Mouse (Mus musculus) liver, postnatal 0 days (tissue): ENCODE data around the gene Atg2b. TPM values are rescaled to one million over a fixed set of nuclear protein-coding genes. Genes with fewer than 3 reads are reported as not detected.

Experiments used
- ATAC-seq: fragments of 200-750 bp; cut with Nextera tagmentation; 2 replicates; pipeline ENCODE4 v1.8.0; 2017; ENCODE audit warnings: mild to moderate bottlenecking, moderate library complexity
- DNase-seq: peaks from one replicate; pipeline ENCODE4 v3.0.0-alpha.2; 2016
- H3K27ac ChIP-seq: fragments of 300-500 bp; sonication (generic); 2 replicates; pipeline ENCODE4 v1.5.1; 2014; ENCODE audit warnings: antibody characterized with exemption, moderate library complexity, mild to moderate bottlenecking, low read depth
- H3K27me3 ChIP-seq: fragments of 300-500 bp; sonication (generic); 2 replicates; pipeline ENCODE4 v1.6.1; 2014; ENCODE audit warnings: low read length, control low read depth, mixed read lengths; ENCODE audit not compliant: insufficient read depth
- H3K36me3 ChIP-seq: fragments of 300-500 bp; sonication (generic); replicated peaks from 2 replicates; pipeline ENCODE4 v1.6.1; 2014; ENCODE audit warnings: mild to moderate bottlenecking, control low read depth, low read length, moderate library complexity, mixed read lengths; ENCODE audit not compliant: insufficient read depth
- H3K4me1 ChIP-seq: fragments of 300-500 bp; sonication (generic); 2 replicates; pipeline ENCODE4 v1.6.1; 2014; ENCODE audit warnings: antibody characterized with exemption, mild to moderate bottlenecking, control low read depth; ENCODE audit not compliant: insufficient read depth
- H3K4me2 ChIP-seq: fragments of 300-500 bp; sonication (generic); 2 replicates; pipeline ENCODE4 v1.6.1; 2014; ENCODE audit warnings: low read depth, mild to moderate bottlenecking, low read length, moderate library complexity, mixed read lengths
- H3K4me3 ChIP-seq: fragments of 300-500 bp; sonication (generic); 2 replicates; pipeline ENCODE4 v1.5.1; 2014; ENCODE audit warnings: low read depth, low read length
- H3K9ac ChIP-seq: fragments of 300-500 bp; sonication (generic); replicated peaks from 2 replicates; pipeline ENCODE4 v1.6.1; 2014; ENCODE audit warnings: mild to moderate bottlenecking, moderate library complexity
- H3K9me3 ChIP-seq: fragments of 300-500 bp; sonication (generic); 2 replicates; pipeline ENCODE4 v1.6.1; 2016; ENCODE audit warnings: mild to moderate bottlenecking, control low read depth, low read length, mixed read lengths
- CTCF ChIP-seq: sonication (generic); IDR thresholded peaks from 2 replicates; pipeline ENCODE4 v1.5.1; 2016; ENCODE audit warnings: antibody characterized with exemption, low read depth
- EP300 ChIP-seq: IDR thresholded peaks from 2 replicates; pipeline ENCODE4 v1.6.1; 2016; ENCODE audit warnings: antibody characterized with exemption, low read depth, mild to moderate bottlenecking
- WGBS: fragments of 180-500 bp; shearing (Covaris S2); extraction: QIAGEN DNeasy Blood & Tissue Kit; methylation state at CpG from one replicate; pipeline ENCODE4 v1.1.7; 2014; ENCODE audit not compliant: insufficient replicate concordance; 5-methylcytosine and 5-hydroxymethylcytosine counted together
- polyA plus RNA-seq: library from polyadenylated mRNA; unstranded; fragments of >200 nt; fragmentation: Nextera tagmentation; extraction: Ambion mirVana; gene quantifications from 2 replicates; pipeline ENCODE4 v1.2.1, GENCODE M21; 2015

Gene Atg2b
- polyA plus RNA-seq, 1 experiment from 2014 or later = 4.0 TPM

- H3K4me2 ChIP-seq = no peak overlapping the region
- no peak for TF ChIP-seq EP300
- no peak overlapping the region for H3K9ac ChIP-seq
- peaks cover 72% of the 10 kb centered on the region for H3K36me3 ChIP-seq
- 85% methylated on average over 7 of the region's 7 CpGs for WGBS
- no peaks in the 10 kb centered on the region for H3K9me3 ChIP-seq
- ATAC-seq (no peak), DNase-seq (no peak)
- H3K27me3 ChIP-seq = no peaks in the 10 kb centered on the region
- no peak overlapping the region for H3K4me3 ChIP-seq
- no peaks in the 10 kb centered on the region for H3K4me1 ChIP-seq
- no peak overlapping the region for H3K27ac ChIP-seq
These were observed 63.0 kb downstream of the Atg2b start for GRCm38 (mm10) chr12:105622048-105622447.

- 90% methylated on average over 10 of the region's 10 CpGs for WGBS
- Histone ChIP-seq H3K4me3 (no peak overlapping the region), H3K9ac (no peak overlapping the region), H3K4me1 (no peaks in the 10 kb centered on the region), H3K4me2 (no peak overlapping the region), H3K9me3 (no peaks in the 10 kb centered on the region), H3K27me3 (no peaks in the 10 kb centered on the region), H3K27ac (no peak overlapping the region), H3K36me3 (peaks cover 25% of the 10 kb centered on the region)
- ATAC-seq = no peak
- no peak for DNase-seq
- no peak for TF ChIP-seq CTCF
- no peak for TF ChIP-seq EP300
These were observed 71.5 kb downstream of the Atg2b start for GRCm38 (mm10) chr12:105613559-105613958.

GRCm38 (mm10) chr12:105611748-105612147 is 73.3 kb downstream of the Atg2b start:
- ATAC-seq = no peak
- DNase-seq = peak; percentile 72

GRCm38 (mm10) chr12:105611045-105611444 is 74.0 kb downstream of the Atg2b start:
- TF ChIP-seq EP300 (no peak), CTCF (no peak)
- Histone ChIP-seq H3K36me3 (peaks cover 8% of the 10 kb centered on the region; the same call in 1 of the 2 replicates), H3K27me3 (no peaks in the 10 kb centered on the region), H3K4me3 (no peak overlapping the region), H3K9ac (no peak overlapping the region), H3K27ac (no peak overlapping the region), H3K9me3 (no peaks in the 10 kb centered on the region), H3K4me2 (no peak overlapping the region), H3K4me1 (no peaks in the 10 kb centered on the region)
- ATAC-seq = no peak
- no peak for DNase-seq
- 69% methylated on average over 2 of the region's 2 CpGs for WGBS

More at GRCm38 (mm10) chr12:105611748-105612147, 73.3 kb downstream of the Atg2b start:
- Histone ChIP-seq H3K4me1 (no peaks in the 10 kb centered on the region), H3K27ac (no peak overlapping the region), H3K9ac (no peak overlapping the region), H3K36me3 (peaks cover 15% of the 10 kb centered on the region; the same call in 1 of the 2 replicates), H3K27me3 (no peaks in the 10 kb centered on the region), H3K4me2 (no peak overlapping the region), H3K4me3 (no peak overlapping the region), H3K9me3 (no peaks in the 10 kb centered on the region)
- 31% methylated on average over 7 of the region's 7 CpGs for WGBS
- TF ChIP-seq CTCF (peak; percentile 74), EP300 (no peak)

- ATAC-seq (no peak), DNase-seq (no peak)
- Histone ChIP-seq H3K4me2 (no peak overlapping the region), H3K27me3 (no peaks in the 10 kb centered on the region), H3K9ac (no peak overlapping the region), H3K27ac (no peak overlapping the region), H3K36me3 (no peaks in the 10 kb centered on the region), H3K4me1 (no peaks in the 10 kb centered on the region), H3K9me3 (no peaks in the 10 kb centered on the region), H3K4me3 (no peak overlapping the region)
- 64% methylated on average over 4 of the region's 4 CpGs for WGBS
- TF ChIP-seq EP300 (no peak), CTCF (no peak)
These were observed 78.1 kb downstream of the Atg2b start for GRCm38 (mm10) chr12:105606881-105607280.

- H3K36me3 ChIP-seq = no peaks in the 10 kb centered on the region
- TF ChIP-seq EP300 (no peak), CTCF (no peak)
- no peaks in the 10 kb centered on the region for H3K4me1 ChIP-seq
- H3K9ac ChIP-seq = no peak overlapping the region
- H3K4me3 ChIP-seq = no peak overlapping the region
- H3K4me2 ChIP-seq = no peak overlapping the region
- 70% methylated on average over 8 of the region's 8 CpGs for WGBS
- no peaks in the 10 kb centered on the region for H3K9me3 ChIP-seq
- DNase-seq (no peak), ATAC-seq (no peak)
- no peaks in the 10 kb centered on the region for H3K27me3 ChIP-seq
- no peak overlapping the region for H3K27ac ChIP-seq
These were observed 79.8 kb downstream of the Atg2b start for GRCm38 (mm10) chr12:105605212-105605611.

GRCm38 (mm10) chr12:105603904-105604303 is 81.1 kb downstream of the Atg2b start:
- no peak for ATAC-seq
- Histone ChIP-seq H3K27ac (no peak overlapping the region), H3K4me1 (no peaks in the 10 kb centered on the region), H3K9ac (no peak overlapping the region), H3K9me3 (no peaks in the 10 kb centered on the region), H3K36me3 (no peaks in the 10 kb centered on the region), H3K27me3 (no peaks in the 10 kb centered on the region), H3K4me3 (no peak overlapping the region), H3K4me2 (no peak overlapping the region)
- TF ChIP-seq EP300 = no peak
- no peak for TF ChIP-seq CTCF
- DNase-seq = no peak
- 86% methylated on average over 11 of the region's 11 CpGs for WGBS
